In genomic region chr4:106575022-106575421, GRCm38 (mm10) we compare ENCODE assay signal across 35 mouse cellular contexts. TPM values are rescaled to one million over a fixed set of nuclear protein-coding genes. Genes with fewer than 3 reads are reported as not detected.
"Had no signal": no experiment of that assay in that cellular context is flagged by ENCODE, and none has a peak within 500 bp of the region (broad histone marks: within the 10 kb centered on the region; RNA-seq: fewer than 3 reads in every experiment).

No protein-coding gene starts in this region.

- H3K4me2 ChIP-seq: limb, embryonic 12.5 days; limb, embryonic 13.5 days; limb, embryonic 15.5 days; liver, embryonic 11.5 days; liver, embryonic 12.5 days; liver, embryonic 13.5 days; liver, embryonic 15.5 days; lung, embryonic 14.5 days; lung, embryonic 15.5 days; midbrain, embryonic 11.5 days; midbrain, embryonic 12.5 days; midbrain, embryonic 13.5 days; midbrain, embryonic 15.5 days; neural tube, embryonic 12.5 days had no signal

- H3K4me3 ChIP-seq: left cerebral cortex, adult 2 months; limb, embryonic 10.5 days; limb, embryonic 12.5 days; limb, embryonic 13.5 days; limb, embryonic 15.5 days; liver, embryonic 12.5 days; liver, embryonic 13.5 days; liver, embryonic 15.5 days; lung, embryonic 15.5 days; megakaryocyte, embryonic 14.5 days; midbrain, embryonic 10.5 days; midbrain, embryonic 12.5 days; midbrain, embryonic 13.5 days; midbrain, embryonic 15.5 days; neural tube, embryonic 12.5 days had no signal

- H3K27me3 ChIP-seq: limb, embryonic 12.5 days; limb, embryonic 13.5 days; limb, embryonic 15.5 days; liver, embryonic 12.5 days; liver, embryonic 13.5 days; liver, embryonic 15.5 days; lung, embryonic 15.5 days; megakaryocyte, embryonic 14.5 days; midbrain, embryonic 12.5 days; midbrain, embryonic 13.5 days; midbrain, embryonic 15.5 days; neural tube, embryonic 12.5 days had no signal

- DNase-seq: left cerebral cortex, postnatal 4 days; liver; liver, embryonic 13.5 days; liver, postnatal 0 days; lung, adult 18-20 months; lung, adult 2 months; lung, embryonic 14.5 days; lung, postnatal 10 days; lung, postnatal 14 days; lung, postnatal 4 days; midbrain, embryonic 14.5 days had no signal

RNA-seq across cellular contexts. Expression of gene Lexm, which starts 42.0 kb away (rescaled TPM):
- polyA plus RNA-seq: limb, embryonic 14.5 days; limb, embryonic 15.5 days; liver, adult 2 months; liver, embryonic 15.5 days; liver, embryonic 16.5 days; liver, postnatal 0 days; lung, adult 2 months; lung, embryonic 14.5 days; lung, embryonic 15.5 days; lung, embryonic 16.5 days; lung, postnatal 0 days; macrophage; midbrain, embryonic 10.5 days; midbrain, embryonic 14.5 days; midbrain, embryonic 15.5 days; midbrain, embryonic 16.5 days; midbrain, postnatal 0 days had no signal

RNA-seq across cellular contexts. Expression of gene Ttc22, which starts 47.2 kb away (rescaled TPM):
- polyA plus RNA-seq: liver, adult 2 months; liver, postnatal 0 days; macrophage; midbrain, embryonic 10.5 days; midbrain, embryonic 11.5 days had no signal
